Mouse (Mus musculus) right cerebral cortex, adult 2 months (tissue): ENCODE measurements at regions not wholly inside any gene's neighbourhood (a gene's known extent, or its start where the extent isn't known, plus 50 kb on each side); places are given as distances from the start of the nearest gene placed in this dataset.
A peak's percentile ranks its signal among the peaks of the same experiment; 100 is the strongest.

Experiments used
- DNase-seq, 2 experiments: peaks; one replicate each; pipeline ENCODE4 v3.0.0; 2021 to 2022; ENCODE audit warnings: low spot score in 2 of 2

DNA sequence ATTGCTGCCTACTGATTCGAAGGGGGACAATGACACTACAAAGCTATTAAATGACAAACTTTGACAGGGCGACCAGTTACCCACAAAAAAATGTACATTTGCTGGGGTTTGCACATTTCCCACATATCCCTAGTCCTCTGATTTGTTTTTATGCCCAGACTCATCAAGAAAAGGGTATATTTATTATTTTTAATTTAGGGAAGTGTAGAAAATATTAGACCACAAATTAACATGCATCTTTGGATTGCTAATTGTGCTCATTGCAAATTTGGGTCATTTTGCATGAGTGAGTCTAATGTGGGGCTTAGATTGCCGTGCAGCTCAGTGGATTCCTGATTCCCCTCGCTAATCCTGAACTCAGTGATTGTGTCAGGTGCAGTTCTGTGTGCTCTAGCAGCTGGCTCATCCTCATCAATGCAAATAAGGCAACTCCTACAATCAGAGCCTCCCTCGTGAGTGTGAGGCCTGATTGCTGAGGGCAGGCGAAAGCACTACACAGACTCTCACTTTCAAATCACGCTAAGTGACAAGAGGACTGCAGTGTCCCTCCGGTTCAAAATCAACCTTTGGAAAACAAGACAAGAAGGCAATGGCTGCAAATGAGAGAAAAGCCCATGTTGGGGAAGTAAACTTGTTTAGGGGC lies 156.7 kb upstream of the Tmem161b start:
- DNase-seq = peak in 1 of 2 experiments; percentile 36

DNA sequence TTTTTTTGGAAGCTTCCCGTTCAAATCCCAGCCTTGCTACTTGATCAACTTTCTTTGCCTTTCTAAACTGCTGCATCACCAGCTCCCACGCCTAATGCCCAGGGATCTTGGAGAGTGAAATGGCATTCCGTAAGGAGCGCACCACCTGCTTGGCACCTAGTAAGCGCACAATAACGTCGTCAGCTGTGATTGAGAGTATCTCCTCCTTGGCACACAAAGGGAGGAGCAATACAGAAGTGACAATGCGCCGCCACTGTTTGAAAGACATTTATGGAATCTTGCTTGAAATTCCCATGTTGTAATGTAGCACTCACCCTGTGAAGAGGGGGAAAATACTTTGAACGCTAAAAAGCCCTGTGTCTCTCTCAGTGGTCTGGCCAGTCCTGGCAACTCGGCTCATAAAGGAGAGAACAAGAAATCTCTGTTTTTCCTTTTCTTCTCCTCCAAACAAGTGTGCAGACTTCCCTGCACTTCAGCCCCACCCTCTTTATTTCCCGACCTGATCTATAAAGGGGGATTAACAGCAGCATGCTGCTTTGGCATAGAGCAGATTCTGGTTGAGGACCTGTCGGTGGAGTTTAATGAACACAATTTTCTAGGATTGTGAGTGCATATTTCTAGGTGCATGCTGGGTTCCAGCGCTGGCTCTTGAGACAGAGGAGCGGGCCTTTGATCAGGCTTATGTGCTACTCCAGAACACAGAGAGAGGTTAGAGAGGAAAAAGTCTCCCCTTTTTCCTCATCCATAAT lies 155.7 kb upstream of the Tmem161b start:
- DNase-seq = peak in 1 of 2 experiments; percentile 31

DNA sequence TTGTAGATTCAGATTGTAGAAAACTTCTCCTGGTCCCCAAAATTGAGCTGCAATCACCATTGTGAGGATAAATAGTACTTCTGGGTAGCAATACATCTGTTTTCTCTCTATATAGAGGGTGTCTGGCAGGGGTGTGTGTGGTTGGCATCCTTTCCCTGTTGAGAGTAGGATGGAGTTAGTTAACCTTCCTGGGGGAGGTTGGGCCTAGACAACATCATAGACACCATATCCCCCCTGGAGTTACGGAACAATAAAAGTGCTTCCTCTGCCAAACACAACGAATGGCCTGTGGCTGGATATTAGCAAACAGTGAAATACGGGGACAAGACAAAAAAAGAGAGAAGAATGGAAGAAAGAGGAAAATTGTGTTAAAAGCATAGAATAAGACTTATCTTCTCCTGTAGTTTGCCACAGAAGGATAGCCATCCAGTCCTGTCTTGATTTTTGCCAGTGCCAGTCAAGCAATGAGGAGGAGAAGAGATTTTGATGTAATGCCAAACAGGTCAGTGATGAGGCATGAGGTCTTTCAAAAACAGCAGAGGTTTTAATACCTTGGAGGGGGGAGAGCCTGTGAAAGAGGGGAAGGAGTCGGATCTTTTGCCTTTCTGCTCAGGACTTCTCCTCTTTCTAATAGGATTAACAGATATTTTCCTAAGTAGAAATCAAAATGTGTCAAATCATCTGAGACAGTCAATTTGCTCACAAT lies 155.0 kb upstream of the Tmem161b start:
- DNase-seq = no peak

DNA sequence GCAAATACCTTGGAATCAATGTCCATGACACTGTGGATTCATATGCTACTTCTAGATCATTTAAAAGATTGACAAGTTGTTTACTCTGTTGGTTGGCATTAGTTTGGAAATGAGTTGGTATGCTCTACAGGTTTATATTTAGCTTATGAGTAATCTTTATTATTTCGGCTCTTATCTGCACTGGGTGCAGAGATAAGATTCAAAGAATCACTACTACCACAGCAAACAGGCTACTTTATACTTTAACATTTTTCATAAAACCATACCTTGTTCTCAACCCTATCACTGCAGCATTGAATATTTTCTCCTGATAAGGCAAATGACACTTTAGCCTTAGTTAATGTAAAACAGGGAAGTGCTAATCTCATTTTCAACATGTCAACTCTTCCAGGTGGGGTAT lies 153.7 kb upstream of the Tmem161b start:
- DNase-seq = no peak
